Mouse (Mus musculus) ES-Bruce4 (cell line): ENCODE data around the gene Fopnl. TPM values are rescaled to one million over a fixed set of nuclear protein-coding genes. Genes with fewer than 3 reads are reported as not detected.

Source experiments
- H3K27ac ChIP-seq: 2 replicates; pipeline ENCODE4 v1.5.1; 2012; ENCODE audit warnings: low read length, inconsistent platforms; ENCODE audit not compliant: insufficient read depth
- H3K27me3 ChIP-seq: 2 replicates; pipeline ENCODE4 v1.6.1; 2012; ENCODE audit warnings: mild to moderate bottlenecking, low read length, inconsistent platforms; ENCODE audit not compliant: control insufficient read depth, poor library complexity, insufficient read depth, severe bottlenecking
- H3K36me3 ChIP-seq: 2 replicates; pipeline ENCODE4 v1.6.1; 2012; ENCODE audit warnings: inconsistent platforms, mild to moderate bottlenecking, low read length, moderate library complexity; ENCODE audit not compliant: control insufficient read depth, poor library complexity, insufficient read depth, severe bottlenecking
- H3K4me1 ChIP-seq: one replicate; pipeline ENCODE4 v1.8.1; 2011; ENCODE audit warnings: low read length; ENCODE audit not compliant: control insufficient read depth, insufficient read depth
- H3K4me3 ChIP-seq: 2 replicates; pipeline ENCODE4 v1.5.1; 2011; ENCODE audit warnings: low read depth, mild to moderate bottlenecking, low read length
- H3K9ac ChIP-seq: 2 replicates; pipeline ENCODE4 v1.6.1; 2012; ENCODE audit warnings: low read depth, mild to moderate bottlenecking, inconsistent platforms; ENCODE audit not compliant: poor library complexity, severe bottlenecking
- H3K9me3 ChIP-seq: replicated peaks from 2 replicates; pipeline ENCODE4 v1.6.1; 2012; ENCODE audit warnings: mild to moderate bottlenecking, low read length, inconsistent platforms; ENCODE audit not compliant: control insufficient read depth, poor library complexity, insufficient read depth, severe bottlenecking
- CTCF ChIP-seq: IDR thresholded peaks from one replicate; pipeline ENCODE4 v1.8.1; 2011; ENCODE audit warnings: low read depth, low read length
- EP300 ChIP-seq: IDR thresholded peaks from 2 replicates; pipeline ENCODE4 v1.6.1; 2011; ENCODE audit warnings: low read depth, low read length; ENCODE audit not compliant: insufficient read depth
- POLR2A ChIP-seq: IDR thresholded peaks from one replicate; pipeline ENCODE4 v1.8.1; 2011; ENCODE audit warnings: low read length; ENCODE audit not compliant: insufficient read depth
- polyA plus RNA-seq: library from polyadenylated mRNA; stranded (reverse); fragments of >200 nt; gene quantifications from 2 replicates; pipeline ENCODE4 v1.2.4, GENCODE M21; 2011; ENCODE audit warnings: low read depth; ENCODE audit not compliant: missing spikeins, insufficient read depth, insufficient read length

The Fopnl gene
- polyA plus RNA-seq, 1 experiment: 39.6 TPM

DNA sequence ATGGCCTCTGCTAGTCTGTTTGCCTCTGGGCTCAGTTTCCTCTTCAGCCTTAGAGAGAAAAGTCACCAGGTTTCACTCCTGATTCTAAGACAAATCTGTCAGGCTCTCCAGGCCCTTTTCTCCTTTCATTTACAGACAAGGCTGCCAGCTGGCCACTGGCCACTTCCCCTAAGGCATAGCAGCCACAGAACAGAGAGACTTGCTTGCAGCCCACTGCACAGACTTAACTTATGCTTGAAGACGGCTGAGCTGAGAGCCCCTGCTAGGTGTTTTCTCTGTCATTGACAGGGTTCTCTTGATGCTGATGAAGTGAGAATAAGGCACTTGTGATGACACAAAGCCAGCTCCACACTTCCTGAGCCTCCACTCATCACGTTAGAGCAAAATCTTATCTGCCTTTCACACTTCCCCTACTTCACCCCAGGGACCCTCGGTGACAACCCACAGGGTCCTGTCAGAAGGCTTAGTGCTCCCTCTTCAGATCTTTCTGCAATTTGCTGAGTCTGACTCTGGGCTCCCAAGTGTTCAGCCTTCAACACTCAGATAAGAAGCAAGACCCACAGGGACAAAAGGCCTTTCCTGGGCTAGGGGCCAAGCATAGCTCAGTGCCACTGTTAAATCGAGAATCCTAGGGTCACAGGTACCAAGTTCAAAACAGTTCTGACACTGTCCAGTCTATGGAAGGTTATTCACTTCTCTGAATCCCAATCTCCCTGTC, 51.8 kb downstream of the Fopnl start:
- Histone ChIP-seq H3K27ac (no peak overlapping the region), H3K4me3 (no peak overlapping the region), H3K4me1 (no peaks in the 10 kb centered on the region), H3K9me3 (no peaks in the 10 kb centered on the region), H3K27me3 (no peaks in the 10 kb centered on the region), H3K36me3 (no peaks in the 10 kb centered on the region), H3K9ac (no peak overlapping the region)
- TF ChIP-seq EP300: no peak
- TF ChIP-seq CTCF: no peak
- TF ChIP-seq POLR2A: no peak

DNA sequence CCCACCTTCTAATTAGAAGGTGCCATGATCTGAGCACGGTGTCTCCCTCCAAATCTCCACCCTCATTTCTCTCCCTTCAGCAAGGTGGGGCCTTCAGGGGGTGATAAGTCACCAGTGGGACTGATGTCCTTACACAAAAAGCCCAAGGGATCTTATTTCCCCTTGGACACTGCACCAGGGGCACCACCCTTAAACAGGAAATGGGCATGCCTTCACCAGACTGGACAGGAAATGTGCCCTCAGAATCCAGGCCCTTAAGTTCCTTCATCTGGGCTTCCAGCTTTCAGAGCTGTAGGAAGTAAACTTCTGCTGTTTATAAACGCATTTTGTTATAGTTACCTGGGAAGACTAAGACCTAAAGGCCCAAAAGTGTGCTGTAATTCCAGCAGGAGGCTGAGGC, 52.7 kb downstream of the Fopnl start:
- no peak overlapping the region for H3K4me3 ChIP-seq
- no peaks in the 10 kb centered on the region for H3K4me1 ChIP-seq
- H3K9me3 ChIP-seq: no peaks in the 10 kb centered on the region
- TF ChIP-seq POLR2A (no peak), CTCF (no peak), EP300 (no peak)
- H3K36me3 ChIP-seq: no peaks in the 10 kb centered on the region
- no peaks in the 10 kb centered on the region for H3K27me3 ChIP-seq
- H3K9ac ChIP-seq: no peak overlapping the region
- H3K27ac ChIP-seq: no peak overlapping the region

DNA sequence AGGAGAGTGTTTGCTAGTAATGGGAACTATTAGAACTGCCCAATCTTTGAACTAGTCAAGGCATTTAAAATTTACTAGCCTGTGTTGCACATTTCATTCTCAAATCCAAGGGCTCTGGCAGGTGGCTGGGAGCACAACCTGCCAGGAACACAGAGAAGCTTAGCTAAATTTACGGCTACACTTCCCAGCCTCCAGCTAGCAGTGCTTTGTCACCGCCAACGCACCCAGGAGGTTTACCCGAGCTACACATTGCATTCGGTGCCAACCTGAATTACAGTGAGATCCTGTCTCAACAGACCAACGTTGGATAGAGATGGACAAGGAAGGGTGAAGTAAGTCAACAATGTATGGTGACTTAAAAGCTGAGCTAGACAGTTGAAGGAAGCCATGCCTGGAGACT, 54.0 kb downstream of the Fopnl start:
- Histone ChIP-seq H3K4me1 (no peaks in the 10 kb centered on the region), H3K9ac (no peak overlapping the region), H3K36me3 (no peaks in the 10 kb centered on the region), H3K27me3 (no peaks in the 10 kb centered on the region), H3K9me3 (no peaks in the 10 kb centered on the region), H3K4me3 (no peak overlapping the region), H3K27ac (no peak overlapping the region)
- TF ChIP-seq CTCF (no peak), EP300 (no peak), POLR2A (no peak)

- no peaks in the 10 kb centered on the region for H3K27me3 ChIP-seq
- no peak overlapping the region for H3K4me3 ChIP-seq
- no peak for TF ChIP-seq CTCF
- TF ChIP-seq EP300: no peak
- no peak for TF ChIP-seq POLR2A
- no peak overlapping the region for H3K9ac ChIP-seq
- H3K27ac ChIP-seq: no peak overlapping the region
- H3K9me3 ChIP-seq: no peaks in the 10 kb centered on the region
- H3K4me1 ChIP-seq: no peaks in the 10 kb centered on the region
- H3K36me3 ChIP-seq: no peaks in the 10 kb centered on the region
Measured at GRCm38 (mm10) chr16:14262410-14262809, 54.8 kb downstream of the Fopnl start.

DNA sequence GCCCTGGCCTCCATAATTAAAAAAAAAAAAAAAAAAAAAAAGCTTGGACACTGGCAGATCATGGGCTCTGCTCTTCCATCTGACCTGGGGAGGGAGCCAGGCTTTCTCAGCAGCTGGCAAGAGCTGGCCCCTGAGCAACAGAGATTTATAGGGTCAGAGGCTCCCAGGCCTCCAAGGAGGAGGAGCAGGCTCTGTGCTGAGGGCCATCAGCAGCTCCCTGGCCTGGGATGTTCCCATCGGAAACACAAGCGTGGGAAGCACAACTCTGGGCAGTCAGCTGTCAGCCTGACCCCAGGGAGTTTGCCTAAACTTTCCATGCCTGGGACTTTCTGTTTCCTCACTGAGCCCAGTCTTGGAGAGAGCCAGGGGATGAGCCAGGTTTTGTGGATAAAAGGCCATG, 58.3 kb downstream of the Fopnl start:
- Histone ChIP-seq H3K4me1 (no peaks in the 10 kb centered on the region), H3K9ac (no peak overlapping the region), H3K4me3 (no peak overlapping the region), H3K36me3 (no peaks in the 10 kb centered on the region), H3K27me3 (no peaks in the 10 kb centered on the region), H3K9me3 (no peaks in the 10 kb centered on the region), H3K27ac (no peak overlapping the region)
- no peak for TF ChIP-seq CTCF
- no peak for TF ChIP-seq POLR2A
- no peak for TF ChIP-seq EP300

GRCm38 (mm10) chr16:14253586-14253985, 63.6 kb downstream of the Fopnl start:
- TF ChIP-seq EP300 (no peak), POLR2A (no peak), CTCF (no peak)
- H3K27ac ChIP-seq: no peak overlapping the region
- no peak overlapping the region for H3K4me3 ChIP-seq
- H3K4me1 ChIP-seq: no peaks in the 10 kb centered on the region
- no peak overlapping the region for H3K9ac ChIP-seq
- H3K36me3 ChIP-seq: no peaks in the 10 kb centered on the region
- H3K9me3 ChIP-seq: no peaks in the 10 kb centered on the region
- H3K27me3 ChIP-seq: no peaks in the 10 kb centered on the region
